Mouse (Mus musculus): ENCODE measurements around the gene H2-T3. TPM values are rescaled to one million over a fixed set of nuclear protein-coding genes. Genes with fewer than 3 reads are reported as not detected.
"Not testable (repeated sequence)": the region's sequence is repeated elsewhere in the genome, so short reads cannot be mapped to it uniquely, and the experiment has no call there.

H2-T3 gene
- polyA plus RNA-seq, 1 experiment from 2014 or later = 1.3 TPM

- 66% methylated on average over 12 of the region's 12 CpGs for WGBS
- H3K9ac ChIP-seq = no peak overlapping the region
- peaks cover 3% of the 10 kb centered on the region; the same call in 1 of the 2 replicates for H3K27me3 ChIP-seq (ENCODE audit: insufficient read depth, low read length)
- H3K4me1 ChIP-seq (ENCODE audit: insufficient read depth) = no peaks in the 10 kb centered on the region
- no peak overlapping the region for H3K27ac ChIP-seq (ENCODE audit: low read depth)
- TF ChIP-seq CTCF (IDR thresholded peaks at IDR 0.05; ENCODE audit: low read depth) = no peak
- H3K9me3 ChIP-seq (ENCODE audit: low read depth, low read length) = no peaks in the 10 kb centered on the region
- ATAC-seq (ENCODE audit: insufficient read depth) = no peak
- no peak for DNase-seq
- H3K4me3 ChIP-seq (ENCODE audit: low read depth, low read length) = no peak overlapping the region
- H3K4me2 ChIP-seq = peak overlapping the region; percentile 25; the same call in 1 of the 2 replicates
- no peaks in the 10 kb centered on the region for H3K36me3 ChIP-seq (ENCODE audit: insufficient read depth)
Observed at GRCm38 (mm10) chr17:36182212-36182611, 7.9 kb downstream of the H2-T3 start.

- H3K36me3 ChIP-seq (ENCODE audit: insufficient read depth); H3K4me1 ChIP-seq (ENCODE audit: insufficient read depth); DNase-seq; H3K9me3 ChIP-seq (ENCODE audit: low read depth, low read length); H3K27me3 ChIP-seq (ENCODE audit: insufficient read depth, low read length): not testable (repeated sequence)
- WGBS = 10% methylated on average over 10 of the region's 10 CpGs
- peak; percentile 21 for ATAC-seq (ENCODE audit: insufficient read depth)
- 0 out of 2 replicates have a peak overlapping the region, but pooled peaks have one; percentile 40 for H3K9ac ChIP-seq
- peak overlapping the region; percentile 60 for H3K4me2 ChIP-seq
- H3K4me3 ChIP-seq (ENCODE audit: low read depth, low read length) = peak overlapping the region; percentile 40
- 0 out of 2 replicates have a peak overlapping the region, but pooled peaks have one; percentile 73 for H3K27ac ChIP-seq (ENCODE audit: low read depth)
Observed at GRCm38 (mm10) chr17:36179446-36179845, 10.6 kb downstream of the H2-T3 start.

- ATAC-seq (ENCODE audit: insufficient read depth) (peak; percentile 79), DNase-seq (peak; percentile 62)
- not testable (repeated sequence) for H3K9me3 ChIP-seq (ENCODE audit: low read depth, low read length); H3K4me1 ChIP-seq (ENCODE audit: insufficient read depth); H3K27me3 ChIP-seq (ENCODE audit: insufficient read depth, low read length); H3K36me3 ChIP-seq (ENCODE audit: insufficient read depth)
- Histone ChIP-seq H3K27ac (ENCODE audit: low read depth) (peak overlapping the region; percentile 73; the same call in 1 of the 2 replicates), H3K9ac (peak overlapping the region; percentile 40; the same call in 1 of the 2 replicates), H3K4me2 (peak overlapping the region; percentile 60), H3K4me3 (ENCODE audit: low read depth, low read length) (peak overlapping the region; percentile 40)
- WGBS = under 1% methylated on average over 39 of the region's 40 CpGs
Observed at GRCm38 (mm10) chr17:36178938-36179337, 11.1 kb downstream of the H2-T3 start.

GRCm38 (mm10) chr17:36176132-36176531 is 14.0 kb downstream of the H2-T3 start:
- not testable (repeated sequence) for H3K36me3 ChIP-seq (ENCODE audit: insufficient read depth); H3K27ac ChIP-seq (ENCODE audit: low read depth); ATAC-seq (ENCODE audit: insufficient read depth); DNase-seq; H3K27me3 ChIP-seq (ENCODE audit: insufficient read depth, low read length); H3K4me3 ChIP-seq (ENCODE audit: low read depth, low read length); H3K9ac ChIP-seq; H3K4me1 ChIP-seq (ENCODE audit: insufficient read depth); H3K9me3 ChIP-seq (ENCODE audit: low read depth, low read length); H3K4me2 ChIP-seq
- WGBS = no CpG with 5 or more reads among the region's 2 CpGs

GRCm38 (mm10) chr17:36170287-36170814 is 19.7 kb downstream of the H2-T3 start:
- peaks cover 21% of the 10 kb centered on the region for H3K27me3 ChIP-seq (ENCODE audit: insufficient read depth, low read length)

GRCm38 (mm10) chr17:36169753-36170152 is 20.3 kb downstream of the H2-T3 start:
- Histone ChIP-seq H3K4me1 (ENCODE audit: insufficient read depth) (no peaks in the 10 kb centered on the region), H3K9me3 (ENCODE audit: low read depth, low read length) (no peaks in the 10 kb centered on the region), H3K9ac (no peak overlapping the region), H3K4me2 (peak overlapping the region; percentile 47), H3K27me3 (ENCODE audit: insufficient read depth, low read length) (peaks cover 22% of the 10 kb centered on the region), H3K27ac (ENCODE audit: low read depth) (peak overlapping the region; percentile 54), H3K36me3 (ENCODE audit: insufficient read depth) (no peaks in the 10 kb centered on the region), H3K4me3 (ENCODE audit: low read depth, low read length) (peak overlapping the region; percentile 12)
- no peak for TF ChIP-seq CTCF (IDR thresholded peaks at IDR 0.05; ENCODE audit: low read depth)
- DNase-seq (no peak), ATAC-seq (ENCODE audit: insufficient read depth) (no peak)

More at GRCm38 (mm10) chr17:36170287-36170814, 19.7 kb downstream of the H2-T3 start:
- ATAC-seq (ENCODE audit: insufficient read depth) = peak; percentile 64; the same call in 1 of the 2 replicates
- no peak overlapping the region for H3K27ac ChIP-seq (ENCODE audit: low read depth)
- peak overlapping the region; percentile 47; the same call in 1 of the 2 replicates for H3K4me2 ChIP-seq
- H3K9me3 ChIP-seq (ENCODE audit: low read depth, low read length) = no peaks in the 10 kb centered on the region
- H3K4me3 ChIP-seq (ENCODE audit: low read depth, low read length) = no peak overlapping the region; the same call in 1 of the 2 replicates
- H3K9ac ChIP-seq = no peak overlapping the region
- TF ChIP-seq CTCF (IDR thresholded peaks at IDR 0.05; ENCODE audit: low read depth) = no peak
- 13% methylated on average over 1 of the region's 1 CpGs for WGBS
- no peaks in the 10 kb centered on the region for H3K4me1 ChIP-seq (ENCODE audit: insufficient read depth)
- peak; percentile 45 for DNase-seq
- no peaks in the 10 kb centered on the region for H3K36me3 ChIP-seq (ENCODE audit: insufficient read depth)

GRCm38 (mm10) chr17:36169094-36169493 is 21.0 kb downstream of the H2-T3 start:
- peak; percentile 42 for ATAC-seq (ENCODE audit: insufficient read depth)
- peak overlapping the region; percentile 12 for H3K4me3 ChIP-seq (ENCODE audit: low read depth, low read length)
- peak; percentile 53 for DNase-seq
- H3K9ac ChIP-seq; H3K4me1 ChIP-seq (ENCODE audit: insufficient read depth); H3K27ac ChIP-seq (ENCODE audit: low read depth); H3K36me3 ChIP-seq (ENCODE audit: insufficient read depth); H3K9me3 ChIP-seq (ENCODE audit: low read depth, low read length): not testable (repeated sequence)
- no CpG with 5 or more reads among the region's 1 CpGs for WGBS
- peak overlapping the region; percentile 47 for H3K4me2 ChIP-seq
- peaks cover 28% of the 10 kb centered on the region for H3K27me3 ChIP-seq (ENCODE audit: insufficient read depth, low read length)
